Comparison of ENCODE assay signal across 13 mouse cellular contexts in genomic region chr4:124443613-124444108, GRCm38 (mm10).
DNase-seq lines count a peak whose midpoint lies in the region; ATAC-seq and TF ChIP-seq lines count a peak whose summit lies in the region.
"Had no signal": no experiment of that assay in that cellular context is flagged by ENCODE, and none has a peak within 500 bp of the region (broad histone marks: within the 10 kb centered on the region; RNA-seq: fewer than 3 reads in every experiment).

No protein-coding gene starts in this region.

- peak overlapping the region; percentile 36; the same call in 1 of the 2 replicates for H3K9ac ChIP-seq in embryonic facial prominence, embryonic 13.5 days
- no peak overlapping the region for H3K9ac ChIP-seq in hindbrain, embryonic 12.5 days
- H3K9ac ChIP-seq in midbrain, embryonic 13.5 days (replicated peaks), result 0 out of 2 replicates have a peak overlapping the region, but pooled peaks have one; percentile 32

- peak overlapping the region; percentile 33 for H3K4me2 ChIP-seq in embryonic facial prominence, embryonic 13.5 days
- H3K4me2 ChIP-seq in hindbrain, embryonic 12.5 days (replicated peaks), result peak overlapping the region; percentile 17; the same call in 1 of the 2 replicates
- peak overlapping the region; percentile 23 for H3K4me2 ChIP-seq in midbrain, embryonic 13.5 days (replicated peaks)

- H3K4me1 ChIP-seq in E14TG2a.4 (replicated peaks; ENCODE audit: low read depth, low read length), result peaks cover 81% of the 10 kb centered on the region
- H3K4me1 ChIP-seq in embryonic facial prominence, embryonic 13.5 days, result peaks cover 12% of the 10 kb centered on the region
- H3K4me1 ChIP-seq in hindbrain, embryonic 12.5 days, result peaks cover 26% of the 10 kb centered on the region
- peaks cover 42% of the 10 kb centered on the region for H3K4me1 ChIP-seq in midbrain, embryonic 13.5 days (replicated peaks)

- no peak for DNase-seq in thymus, postnatal 25 days
- DNase-seq in urinary bladder, postnatal 10 days (ENCODE audit: low spot score), result no peak
- no peak for DNase-seq in adrenal gland, postnatal 36 days
- no peak for DNase-seq in heart, postnatal 4 days
- DNase-seq: cerebellum, postnatal 36 days; heart, adult 18-20 months; kidney, adult 9 months; lung, postnatal 14 days had no signal

- peaks cover 50% of the 10 kb centered on the region for H3K27me3 ChIP-seq in E14TG2a.4 (ENCODE audit: insufficient read depth, low read length)
- peaks cover 63% of the 10 kb centered on the region for H3K27me3 ChIP-seq in embryonic facial prominence, embryonic 13.5 days
- H3K27me3 ChIP-seq in hindbrain, embryonic 12.5 days, result peaks cover 61% of the 10 kb centered on the region
- peaks cover 46% of the 10 kb centered on the region for H3K27me3 ChIP-seq in midbrain, embryonic 13.5 days

- WGBS in embryonic facial prominence, embryonic 13.5 days, result 1% methylated on average over 10 of the region's 10 CpGs
- WGBS in hindbrain, embryonic 12.5 days, result 0% methylated on average over 7 of the region's 10 CpGs
- 1% methylated on average over 10 of the region's 10 CpGs for WGBS in midbrain, embryonic 13.5 days

- no peak overlapping the region for H3K27ac ChIP-seq in embryonic facial prominence, embryonic 13.5 days
- H3K27ac ChIP-seq in hindbrain, embryonic 12.5 days, result no peak overlapping the region
- peak overlapping the region; percentile 74 for H3K27ac ChIP-seq in midbrain, embryonic 13.5 days

- no peak for TF ChIP-seq CTCF in E14TG2a.4 (conservative IDR thresholded peaks at IDR 0.05; ENCODE audit: low read length)

- H3K9me3 ChIP-seq in E14TG2a.4 (ENCODE audit: low read length), result no peaks in the 10 kb centered on the region
- no peaks in the 10 kb centered on the region for H3K9me3 ChIP-seq in embryonic facial prominence, embryonic 13.5 days
- H3K9me3 ChIP-seq in hindbrain, embryonic 12.5 days (replicated peaks), result no peaks in the 10 kb centered on the region
- no peaks in the 10 kb centered on the region for H3K9me3 ChIP-seq in midbrain, embryonic 13.5 days

- H3K36me3 ChIP-seq in E14TG2a.4 (ENCODE audit: insufficient read depth, low read length), result no peaks in the 10 kb centered on the region
- no peaks in the 10 kb centered on the region for H3K36me3 ChIP-seq in embryonic facial prominence, embryonic 13.5 days
- no peaks in the 10 kb centered on the region for H3K36me3 ChIP-seq in hindbrain, embryonic 12.5 days
- no peaks in the 10 kb centered on the region for H3K36me3 ChIP-seq in midbrain, embryonic 13.5 days

- H3K4me3 ChIP-seq in E14TG2a.4 (replicated peaks; ENCODE audit: low read length), result peak overlapping the region; percentile 20; the same call in 1 of the 2 replicates
- H3K4me3 ChIP-seq in embryonic facial prominence, embryonic 13.5 days, result no peak overlapping the region
- no peak overlapping the region for H3K4me3 ChIP-seq in hindbrain, embryonic 12.5 days
- no peak overlapping the region for H3K4me3 ChIP-seq in midbrain, embryonic 13.5 days (replicated peaks)
- H3K4me3 ChIP-seq: myocyte had no signal

- ATAC-seq in embryonic facial prominence, embryonic 13.5 days (ENCODE audit: insufficient number of reproducible peaks, insufficient read depth, low FRiP score, low TSS enrichment, low read depth), result 0 out of 2 replicates have a peak, but pooled peaks have one; percentile 32
- ATAC-seq in hindbrain, embryonic 12.5 days (ENCODE audit: low FRiP score), result peak; percentile 51; the same call in 1 of the 2 replicates
- peak; percentile 75 for ATAC-seq in midbrain, embryonic 13.5 days
